Mouse (Mus musculus) erythroid progenitor cell, adult 5-6 weeks (primary cell): ENCODE data around the gene Jun. TPM values are rescaled to one million over a fixed set of nuclear protein-coding genes. Genes with fewer than 3 reads are reported as not detected.

Source experiments
- ATAC-seq: replicated peaks from 2 replicates; pipeline ENCODE4 v1.8.0; 2016; ENCODE audit warnings: moderate number of reproducible peaks, mild to moderate bottlenecking, moderate TSS enrichment, inconsistent platforms; ENCODE audit not compliant: poor library complexity, low FRiP score, severe bottlenecking
- total RNA-seq, 2 experiments: library from RNA; stranded (forward) in 1 of 2; stranded (reverse) in 1 of 2; fragments of 150-400 nt in 1 of 2; fragments of 186-747, 209-891 nt in 1 of 2; gene quantifications; 2 replicates each; pipeline versions ENCODE4 v1.2.3 to v1.2.4; 2015 to 2017; ENCODE audit warnings: low replicate concordance in 2 of 2

The Jun gene
- total RNA-seq (2015; ENCODE audit: low replicate concordance): 10.8 and 24.7 TPM in 2 replicates
- 13.6 and 21.2 TPM in 2 replicates for total RNA-seq (2017; ENCODE audit: low replicate concordance)

GRCm38 (mm10) chr4:95052025-95052899 is at the start of gene Jun:
Gene Jun, minus strand, starts transcription at chr4:95052222.
- peak; percentile 79 for ATAC-seq

DNA sequence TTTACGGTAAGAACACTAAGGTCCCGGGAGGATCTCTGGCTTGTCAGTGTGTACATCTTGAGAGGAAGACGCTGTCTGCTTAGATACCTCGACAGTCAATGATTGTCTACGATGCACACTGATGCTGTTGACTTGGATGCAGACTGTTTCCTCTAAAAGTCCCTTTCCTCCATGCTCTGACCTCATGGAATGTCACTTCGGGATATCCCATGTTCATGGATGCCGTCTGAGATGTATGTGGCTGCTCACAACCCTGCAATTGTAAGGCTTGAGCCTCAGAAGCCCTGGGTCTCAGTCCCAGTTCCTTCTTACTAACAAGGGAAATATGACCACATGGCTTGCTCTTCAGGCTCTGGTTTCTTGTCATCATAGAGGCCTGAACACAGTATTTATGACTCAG is 49.7 kb upstream of the Jun start:
- ATAC-seq: no peak

GRCm38 (mm10) chr4:95100694-95101093 is 48.7 kb upstream of the Jun start:
- no peak for ATAC-seq

DNA sequence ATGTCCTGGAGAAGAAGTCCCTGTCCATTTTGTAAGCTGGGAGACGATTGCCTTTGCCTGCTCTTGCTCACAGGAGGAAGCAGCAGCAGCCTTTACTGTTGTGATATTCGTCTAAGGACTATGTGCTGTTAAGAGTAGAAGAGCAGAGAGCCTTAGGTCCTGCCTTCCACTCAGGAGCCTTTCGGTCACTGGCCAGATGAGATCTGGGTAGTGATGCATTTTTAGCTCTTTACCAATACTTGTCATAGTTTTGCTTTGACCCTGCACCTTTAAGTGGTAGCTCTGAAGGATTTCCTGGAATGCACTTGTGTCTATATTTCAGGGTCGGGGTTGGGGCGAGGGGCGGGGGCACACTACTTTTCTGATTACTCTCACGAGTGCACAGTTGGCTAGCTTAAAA is 47.4 kb upstream of the Jun start:
- ATAC-seq: no peak

DNA sequence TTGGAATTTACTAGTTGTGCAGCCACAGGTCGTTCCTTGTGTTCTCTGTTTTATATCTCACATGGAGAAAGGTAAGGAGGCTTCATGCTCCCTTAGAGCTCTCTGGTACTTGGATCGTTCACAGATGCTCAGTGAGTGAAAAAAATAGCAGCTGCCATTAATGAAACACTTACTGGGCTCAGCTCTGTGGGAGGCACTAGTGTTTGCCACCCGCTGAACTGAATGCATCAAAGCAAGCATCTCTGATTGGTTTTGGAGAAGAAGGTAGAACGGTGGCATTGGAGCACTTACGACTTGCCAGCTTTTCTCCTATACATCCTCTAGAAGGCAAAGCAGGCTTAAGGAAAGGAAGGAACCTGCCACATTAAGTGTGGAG is 46.7 kb upstream of the Jun start:
- ATAC-seq: no peak

DNA sequence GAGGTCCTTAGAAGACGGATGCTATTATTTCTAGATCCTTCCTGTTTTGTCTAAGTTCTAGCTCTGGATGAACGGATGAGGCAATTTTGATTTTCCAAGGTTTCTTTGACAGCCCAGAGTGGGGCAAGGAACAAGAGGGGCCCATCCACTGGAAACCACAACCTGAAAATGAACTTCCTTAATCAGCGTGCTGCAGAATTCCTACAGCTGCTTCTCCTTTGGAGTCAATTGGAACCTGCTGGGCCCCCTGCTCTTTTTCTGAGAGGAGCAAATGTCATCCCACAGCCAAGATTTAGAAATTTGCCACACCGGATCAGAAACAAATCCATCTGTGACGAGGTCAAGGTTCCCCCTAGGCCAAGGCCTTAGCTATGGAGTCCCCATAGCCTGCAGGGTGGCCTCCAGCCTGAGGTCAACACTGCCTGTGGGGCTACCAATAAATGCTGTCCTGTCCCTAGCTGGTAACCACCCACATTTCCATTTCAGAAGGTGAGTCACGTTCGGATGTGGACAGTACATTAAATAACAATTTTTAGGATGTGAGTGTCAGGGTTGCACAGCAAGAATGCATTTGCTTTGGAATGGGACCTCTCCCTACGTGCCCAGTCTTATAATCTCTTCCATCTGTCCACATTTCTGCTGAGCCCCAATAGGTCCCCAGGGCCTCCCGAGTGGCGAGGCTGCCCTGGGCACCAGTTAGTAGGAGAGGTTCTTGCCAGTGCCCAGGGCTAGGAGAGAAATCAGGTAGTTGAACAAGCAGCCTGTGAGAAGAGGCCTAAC is 46.1 kb upstream of the Jun start:
- no peak for ATAC-seq

DNA sequence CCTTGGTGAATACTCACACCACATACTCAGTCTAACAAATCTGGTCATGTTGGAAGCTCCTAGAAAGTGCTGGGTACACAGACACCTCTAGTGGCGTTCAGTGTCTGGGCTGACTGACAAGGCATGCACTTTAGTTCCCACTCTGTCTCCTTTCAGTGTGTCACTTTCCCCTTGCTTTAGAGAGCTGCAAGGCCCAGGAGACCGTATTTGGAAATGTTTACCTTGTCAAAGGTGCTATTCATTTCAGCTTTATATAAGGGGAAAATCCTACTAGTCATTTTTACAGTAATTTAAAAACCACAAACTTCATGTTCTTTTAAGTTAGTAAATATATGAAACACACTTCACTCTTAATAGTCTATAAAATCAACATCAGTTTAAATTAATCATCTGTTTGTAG is 44.7 kb upstream of the Jun start:
- no peak for ATAC-seq

- no peak for ATAC-seq
These were observed 43.9 kb upstream of the Jun start for GRCm38 (mm10) chr4:95095911-95096310.

- no peak for ATAC-seq
These were observed 43.3 kb upstream of the Jun start for GRCm38 (mm10) chr4:95095355-95095754.

DNA sequence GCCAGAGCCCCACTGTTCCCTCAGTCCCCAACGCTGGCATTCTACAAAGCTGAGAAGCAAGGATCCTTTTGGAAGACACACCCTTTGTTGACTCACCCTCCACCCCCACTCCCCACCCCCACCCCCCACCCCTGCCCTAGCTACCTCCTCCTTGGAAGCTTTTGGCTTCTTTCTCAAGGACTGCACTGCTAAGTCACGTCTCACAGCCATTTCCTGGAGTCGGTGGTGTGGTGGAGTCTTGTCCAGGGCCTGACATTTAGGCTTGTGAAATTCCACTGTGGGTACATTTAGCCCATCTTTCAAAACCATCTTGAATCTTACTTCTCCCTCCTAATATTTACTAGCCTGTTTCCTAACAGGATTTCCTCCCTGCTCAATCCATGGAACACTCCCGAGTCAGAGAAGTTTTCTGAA is 42.7 kb upstream of the Jun start:
- no peak for ATAC-seq

GRCm38 (mm10) chr4:95093615-95094014 is 41.6 kb upstream of the Jun start:
- no peak for ATAC-seq

GRCm38 (mm10) chr4:95092516-95092915 is 40.5 kb upstream of the Jun start:
- ATAC-seq: no peak

DNA sequence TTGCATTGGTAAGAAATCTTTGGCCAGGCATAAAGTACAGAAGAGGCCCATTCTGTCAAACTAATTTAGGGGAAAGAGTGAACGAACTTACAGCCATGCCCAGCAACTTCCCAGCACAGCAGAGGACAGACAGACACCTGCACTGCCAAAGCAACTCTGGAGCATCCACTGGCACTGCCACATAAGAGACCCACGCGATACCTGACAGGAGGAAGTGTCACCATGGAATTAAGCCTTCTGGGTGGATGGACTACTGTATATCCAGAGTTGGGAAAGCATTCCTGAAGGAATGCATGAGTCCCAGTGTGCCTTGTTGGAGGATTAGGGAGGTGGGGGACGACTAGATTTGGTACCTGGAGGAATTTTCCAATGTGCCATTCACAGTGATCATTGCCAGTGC is 39.5 kb upstream of the Jun start:
- ATAC-seq: no peak

DNA sequence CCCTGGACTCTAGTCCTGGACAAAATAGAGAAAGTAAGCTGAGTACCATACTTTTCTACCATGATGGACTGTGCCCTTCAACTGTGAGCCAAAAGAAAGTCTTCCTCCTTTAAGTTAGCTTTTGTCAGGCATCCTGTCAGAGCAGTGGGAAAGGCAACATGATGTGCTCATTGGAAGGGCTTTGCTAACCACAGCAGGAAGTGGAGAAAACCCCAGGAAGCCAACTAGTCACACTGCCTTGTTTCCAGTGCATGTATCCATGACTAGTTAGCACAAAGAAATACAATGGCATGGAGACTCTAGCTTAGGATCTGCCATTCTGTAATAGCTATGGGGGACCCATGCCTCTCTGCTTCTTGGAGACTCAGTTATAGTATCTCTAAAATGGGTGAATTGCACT is 37.9 kb upstream of the Jun start:
- no peak for ATAC-seq

DNA sequence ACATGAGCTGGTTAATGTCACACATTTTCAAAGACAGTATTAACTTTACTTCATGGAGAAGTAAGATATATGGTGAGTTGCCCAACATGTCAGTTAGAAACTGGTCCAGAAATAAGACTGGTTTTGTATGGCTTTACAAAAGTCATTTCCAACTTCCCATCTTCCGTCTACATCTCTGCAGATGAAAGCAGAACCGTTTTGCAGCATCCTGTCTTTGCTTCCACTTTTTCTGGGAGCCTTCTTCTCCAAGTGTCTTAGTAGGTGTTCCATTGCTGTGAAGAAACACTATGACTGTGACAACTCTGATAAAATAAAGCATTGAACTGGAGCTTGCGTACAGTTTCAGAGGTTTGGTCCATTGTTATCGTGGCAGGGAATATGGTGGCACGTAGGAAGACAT is 37.0 kb upstream of the Jun start:
- no peak for ATAC-seq

- no peak for ATAC-seq
These were observed 31.9 kb upstream of the Jun start for GRCm38 (mm10) chr4:95083957-95084356.

GRCm38 (mm10) chr4:95083191-95083729 is 31.2 kb upstream of the Jun start:
- ATAC-seq: no peak

GRCm38 (mm10) chr4:95082481-95083088 is 30.6 kb upstream of the Jun start:
- ATAC-seq: no peak

DNA sequence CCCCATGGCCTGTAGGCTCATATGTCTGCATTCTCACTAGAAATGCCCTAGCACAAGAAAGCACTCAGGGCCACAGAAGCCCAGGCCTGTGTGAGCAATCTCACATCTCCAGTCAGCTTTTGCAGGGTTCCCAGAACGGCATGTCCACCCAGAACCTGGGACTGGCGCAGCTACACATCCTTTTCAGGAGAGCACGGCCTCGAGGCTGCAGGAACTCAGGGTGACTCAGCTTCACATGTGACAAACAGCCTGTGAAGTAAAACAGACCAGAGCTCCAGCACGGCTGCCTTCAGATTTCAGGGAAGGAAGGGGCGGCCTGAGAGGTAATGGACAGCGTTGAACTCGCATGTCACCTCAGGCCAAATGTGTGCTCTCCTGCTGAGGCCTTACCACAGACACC is 29.6 kb upstream of the Jun start:
- ATAC-seq: no peak

- no peak for ATAC-seq
These were observed 26.6 kb upstream of the Jun start for GRCm38 (mm10) chr4:95078625-95079024.
